Mouse (Mus musculus): ENCODE data around the gene Vdr.

Vdr gene

GRCm38 (mm10) chr15:97920306-97920705 lies 9.9 kb upstream of the Vdr start:
- no peak for DNase-seq (ENCODE audit: low spot score in 2 of 2)

- no peak for DNase-seq (ENCODE audit: low spot score in 2 of 2)
These were observed 8.8 kb upstream of the Vdr start for GRCm38 (mm10) chr15:97919217-97919616.

- no peak for DNase-seq (ENCODE audit: low spot score in 2 of 2)
These were observed 7.6 kb upstream of the Vdr start for GRCm38 (mm10) chr15:97917994-97918393.

- no peak for DNase-seq (ENCODE audit: low spot score in 2 of 2)
These were observed 3.9 kb upstream of the Vdr start for GRCm38 (mm10) chr15:97914331-97914747.

- peak; percentile 45 to 59 for DNase-seq (ENCODE audit: low spot score in 2 of 2)
These were observed 2.4 kb downstream of the Vdr start for GRCm38 (mm10) chr15:97907801-97908751.

- peak in 1 of 2 experiments; percentile 8 for DNase-seq (ENCODE audit: low spot score in 2 of 2)
These were observed 3.2 kb downstream of the Vdr start for GRCm38 (mm10) chr15:97907202-97907601.

- DNase-seq (ENCODE audit: low spot score in 2 of 2) = no peak
These were observed 5.1 kb downstream of the Vdr start for GRCm38 (mm10) chr15:97905281-97905680.

GRCm38 (mm10) chr15:97904339-97904991 lies 6.0 kb downstream of the Vdr start:
- DNase-seq (ENCODE audit: low spot score in 2 of 2) = peak in 1 of 2 experiments; percentile 20

GRCm38 (mm10) chr15:97903261-97904009 lies 7.0 kb downstream of the Vdr start:
- no peak for DNase-seq (ENCODE audit: low spot score in 2 of 2)

- DNase-seq (ENCODE audit: low spot score in 2 of 2) = no peak
These were observed 9.4 kb downstream of the Vdr start for GRCm38 (mm10) chr15:97900991-97901390.

GRCm38 (mm10) chr15:97900336-97900912 lies 10.0 kb downstream of the Vdr start:
- no peak for DNase-seq (ENCODE audit: low spot score in 2 of 2)

- no peak for DNase-seq (ENCODE audit: low spot score in 2 of 2)
These were observed 10.7 kb downstream of the Vdr start for GRCm38 (mm10) chr15:97899714-97900113.

GRCm38 (mm10) chr15:97898791-97899190 lies 11.6 kb downstream of the Vdr start:
- no peak for DNase-seq (ENCODE audit: low spot score in 2 of 2)

GRCm38 (mm10) chr15:97896861-97897654 lies 13.4 kb downstream of the Vdr start:
- no peak for DNase-seq (ENCODE audit: low spot score in 2 of 2)

GRCm38 (mm10) chr15:97896347-97896746 lies 14.1 kb downstream of the Vdr start:
- DNase-seq (ENCODE audit: low spot score in 2 of 2) = no peak

GRCm38 (mm10) chr15:97895847-97896246 lies 14.6 kb downstream of the Vdr start:
- no peak for DNase-seq (ENCODE audit: low spot score in 2 of 2)

GRCm38 (mm10) chr15:97892506-97892905 lies 17.9 kb downstream of the Vdr start:
- no peak for DNase-seq (ENCODE audit: low spot score in 2 of 2)

- no peak for DNase-seq (ENCODE audit: low spot score in 2 of 2)
These were observed 20.0 kb downstream of the Vdr start for GRCm38 (mm10) chr15:97890450-97890849.

- DNase-seq (ENCODE audit: low spot score in 2 of 2) = no peak
These were observed 20.4 kb downstream of the Vdr start for GRCm38 (mm10) chr15:97890017-97890416.

GRCm38 (mm10) chr15:97887541-97888016 lies 22.9 kb downstream of the Vdr start:
- no peak for DNase-seq (ENCODE audit: low spot score in 2 of 2)

GRCm38 (mm10) chr15:97881423-97881822 lies 29.0 kb downstream of the Vdr start:
- DNase-seq (ENCODE audit: low spot score in 2 of 2) = no peak

Measured in urinary bladder, adult 18-20 months (tissue).